Mouse (Mus musculus) testis, adult 2 months (tissue): ENCODE results near the gene Gm20503. TPM values are rescaled to one million over a fixed set of nuclear protein-coding genes. Genes with fewer than 3 reads are reported as not detected.

Experiments used
- H3K27ac ChIP-seq: fragments of 200-500 bp; 2 replicates; pipeline ENCODE4 v1.5.1; 2012; ENCODE audit warnings: low read depth, low read length; ENCODE audit not compliant: control insufficient read depth, insufficient read depth
- H3K27me3 ChIP-seq: fragments of 200-500 bp; 2 replicates; pipeline ENCODE4 v1.6.1; 2012; ENCODE audit warnings: mild to moderate bottlenecking, low read length, moderate library complexity; ENCODE audit not compliant: control insufficient read depth, insufficient read depth
- H3K36me3 ChIP-seq: fragments of 200-500 bp; 2 replicates; pipeline ENCODE4 v1.6.1; 2012; ENCODE audit warnings: mild to moderate bottlenecking, low read length; ENCODE audit not compliant: control insufficient read depth, insufficient read depth
- H3K4me1 ChIP-seq: fragments of 200-500 bp; 2 replicates; pipeline ENCODE4 v1.6.1; 2012; ENCODE audit warnings: low read length; ENCODE audit not compliant: control insufficient read depth, insufficient read depth
- H3K4me3 ChIP-seq: fragments of 200-500 bp; 2 replicates; pipeline ENCODE4 v1.5.1; 2012; ENCODE audit warnings: low read depth, mild to moderate bottlenecking, low read length, moderate library complexity, mixed read lengths; ENCODE audit not compliant: control insufficient read depth
- CTCF ChIP-seq: fragments of 200-500 bp; IDR thresholded peaks from 2 replicates; pipeline ENCODE4 v1.5.1; 2012; ENCODE audit warnings: low read depth, mild to moderate bottlenecking, inconsistent platforms, low read length, moderate library complexity; ENCODE audit not compliant: control insufficient read depth, insufficient read depth, insufficient replicate concordance
- POLR2A ChIP-seq: fragments of 200-500 bp; IDR thresholded peaks from 2 replicates; pipeline ENCODE4 v1.6.1; 2012; ENCODE audit warnings: low read depth, mild to moderate bottlenecking, inconsistent platforms, low read length, moderate library complexity; ENCODE audit not compliant: control insufficient read depth
- polyA plus RNA-seq: library from polyadenylated mRNA; depleted of rRNA; stranded (reverse); fragments of >200 nt; gene quantifications from 2 replicates; pipeline ENCODE4 v1.2.3, GENCODE M21; 2012; rRNA removed

The Gm20503 gene
- polyA plus RNA-seq = not detected in 2 replicates

- H3K4me3 ChIP-seq = peak within 1 kb of the TSS; percentile 96
- H3K27me3 ChIP-seq = no peaks in the 10 kb centered on the region
- H3K27ac ChIP-seq = peak within 1 kb of the TSS; percentile 84
- peaks cover 8% of the 10 kb centered on the region for H3K4me1 ChIP-seq
- no peaks in the 10 kb centered on the region for H3K36me3 ChIP-seq
- TF ChIP-seq CTCF = no peak
- TF ChIP-seq POLR2A = peak; percentile 95
Observed at GRCm38 (mm10) chr4:59002948-59003805, at the start of gene Gm20503. Gene Gm20503 (plus strand): TSS chr4:59003210.

- peaks cover 3% of the 10 kb centered on the region; the same call in 1 of the 2 replicates for H3K4me1 ChIP-seq
- TF ChIP-seq CTCF = no peak
- no peak for TF ChIP-seq POLR2A
Observed at GRCm38 (mm10) chr4:58961719-58962118, 41.3 kb upstream of the Gm20503 start.

GRCm38 (mm10) chr4:58963271-58963670, 39.7 kb upstream of the Gm20503 start:
- Histone ChIP-seq H3K36me3 (no peaks in the 10 kb centered on the region), H3K27me3 (no peaks in the 10 kb centered on the region), H3K27ac (no peak overlapping the region), H3K4me3 (no peak overlapping the region), H3K4me1 (peaks cover 3% of the 10 kb centered on the region; the same call in 1 of the 2 replicates)
- TF ChIP-seq CTCF (no peak), POLR2A (no peak)

More at GRCm38 (mm10) chr4:58961719-58962118, 41.3 kb upstream of the Gm20503 start:
- Histone ChIP-seq H3K4me3 (no peak overlapping the region), H3K27ac (no peak overlapping the region), H3K36me3 (no peaks in the 10 kb centered on the region), H3K27me3 (no peaks in the 10 kb centered on the region)

DNA sequence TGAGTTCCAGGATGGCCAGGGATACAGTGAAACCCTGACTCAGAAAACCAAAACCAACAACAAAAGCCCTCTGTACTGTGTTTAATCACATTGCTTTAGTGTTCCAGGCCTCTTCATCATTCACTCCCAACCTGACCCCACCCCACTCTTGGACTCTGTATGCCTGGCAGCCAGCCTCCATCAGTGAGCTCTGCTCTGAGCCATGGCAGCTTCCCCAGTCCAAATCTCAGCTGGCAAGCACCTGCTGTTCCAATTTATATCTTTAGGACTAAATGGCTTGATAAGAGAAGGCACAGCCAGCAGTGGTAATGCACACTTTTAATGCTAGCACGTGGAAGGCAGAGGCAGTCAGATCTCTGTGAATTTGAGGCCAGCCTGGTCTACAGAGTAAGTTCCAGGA, 37.9 kb upstream of the Gm20503 start:
- H3K4me1 ChIP-seq = peaks cover 3% of the 10 kb centered on the region; the same call in 1 of the 2 replicates
- TF ChIP-seq CTCF = no peak
- no peak for TF ChIP-seq POLR2A
- H3K27me3 ChIP-seq = no peaks in the 10 kb centered on the region
- H3K36me3 ChIP-seq = no peaks in the 10 kb centered on the region
- H3K27ac ChIP-seq = peak overlapping the region; percentile 73
- H3K4me3 ChIP-seq = no peak overlapping the region

DNA sequence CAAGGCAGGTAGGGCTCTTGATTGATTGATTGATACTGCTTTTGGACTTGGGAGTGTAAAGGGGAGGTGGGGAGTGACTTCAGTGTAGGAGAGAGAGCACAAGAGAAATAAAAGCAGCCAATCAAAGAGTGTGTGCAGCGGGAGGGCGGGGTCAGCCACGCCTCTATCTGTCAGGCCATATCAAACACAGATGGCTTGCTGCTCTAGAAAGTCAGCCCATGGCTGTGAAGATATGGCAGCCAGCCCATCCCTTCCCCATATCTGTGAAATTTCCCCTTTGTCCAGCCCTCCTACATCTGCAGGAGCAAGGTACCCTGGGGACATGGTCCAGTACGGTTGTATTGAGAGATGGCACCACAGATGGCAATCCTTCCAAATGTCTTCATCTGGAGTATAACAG, 32.3 kb upstream of the Gm20503 start:
- TF ChIP-seq POLR2A = no peak
- no peak for TF ChIP-seq CTCF
- Histone ChIP-seq H3K27me3 (no peaks in the 10 kb centered on the region), H3K27ac (no peak overlapping the region), H3K36me3 (no peaks in the 10 kb centered on the region), H3K4me3 (no peak overlapping the region), H3K4me1 (no peaks in the 10 kb centered on the region)

DNA sequence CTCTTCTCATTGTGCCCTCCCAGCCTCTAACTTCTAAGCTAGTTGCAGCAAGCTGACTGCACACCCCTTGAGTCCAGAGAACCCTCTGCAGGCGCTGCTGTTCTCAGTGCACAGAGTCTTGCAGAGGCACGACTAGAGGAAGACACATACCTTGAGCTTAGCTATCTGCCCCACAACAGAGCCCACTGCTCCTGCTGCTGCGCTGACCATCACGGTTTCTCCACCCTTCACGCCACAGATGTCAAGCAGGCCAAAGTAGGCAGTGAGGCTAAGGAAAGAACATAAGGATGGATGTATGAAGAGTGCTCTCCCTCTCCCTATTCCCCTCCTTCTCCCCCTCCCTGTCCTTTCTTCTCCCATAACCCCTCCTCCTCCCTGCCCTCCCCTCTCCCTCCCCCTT, 27.3 kb upstream of the Gm20503 start:
- Histone ChIP-seq H3K4me3 (no peak overlapping the region), H3K27ac (no peak overlapping the region), H3K36me3 (no peaks in the 10 kb centered on the region), H3K27me3 (no peaks in the 10 kb centered on the region), H3K4me1 (no peaks in the 10 kb centered on the region)
- TF ChIP-seq POLR2A (no peak), CTCF (no peak)

DNA sequence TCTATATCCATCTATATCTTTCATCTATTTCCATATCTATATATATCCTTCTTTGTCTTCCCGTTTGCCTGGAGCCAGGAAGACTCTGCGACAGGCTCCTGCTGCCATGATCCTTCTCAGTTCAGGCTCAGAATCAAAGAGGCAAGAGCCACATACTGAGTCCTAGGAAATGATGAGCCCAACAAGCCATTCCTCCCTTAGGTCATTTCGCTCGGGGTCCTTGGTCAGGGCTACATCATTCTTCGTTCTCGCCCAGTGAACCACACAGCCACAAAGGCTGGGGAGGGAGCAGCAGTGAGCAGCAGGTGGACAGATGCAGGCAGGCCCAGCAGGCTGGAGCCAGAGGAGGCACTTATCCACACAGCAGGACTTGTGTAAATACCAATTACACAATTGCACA, 21.6 kb upstream of the Gm20503 start:
- Histone ChIP-seq H3K27ac (no peak overlapping the region), H3K4me1 (peaks cover 3% of the 10 kb centered on the region), H3K36me3 (no peaks in the 10 kb centered on the region), H3K4me3 (no peak overlapping the region), H3K27me3 (no peaks in the 10 kb centered on the region)
- TF ChIP-seq POLR2A (no peak), CTCF (no peak)
